Mouse (Mus musculus): ENCODE results near the gene Gm9513. TPM values are rescaled to one million over a fixed set of nuclear protein-coding genes. Genes with fewer than 3 reads are reported as not detected.

The Gm9513 gene
- total RNA-seq (2021): not detected

DNA sequence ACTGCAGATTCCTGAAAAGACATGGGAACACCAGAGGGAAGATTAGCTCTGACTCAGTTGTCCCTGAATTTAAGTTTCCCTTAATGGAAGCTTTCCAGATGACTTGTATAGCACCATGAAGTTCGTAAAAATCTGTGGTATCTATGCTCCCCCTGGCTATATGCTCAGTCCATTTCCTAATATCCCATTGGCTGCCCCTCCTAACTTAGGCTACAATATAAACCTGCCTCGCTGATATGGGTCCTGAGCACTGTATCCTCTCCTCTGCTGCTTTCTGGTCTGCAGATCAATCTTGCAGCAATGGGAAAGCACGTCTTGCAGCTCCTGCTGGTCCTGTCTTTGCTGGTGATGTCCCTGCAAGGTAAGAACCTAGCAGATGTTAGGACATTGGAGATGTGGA, at the start of gene Gm9513:
Gene Gm9513 (plus strand): TSS at position 301 of the 400 bp plus-strand sequence.
- intact Hi-C loops (cut with DNase I): no loop called here
- DNase-seq (ENCODE audit: low spot score in 2 of 2): no peak

DNA sequence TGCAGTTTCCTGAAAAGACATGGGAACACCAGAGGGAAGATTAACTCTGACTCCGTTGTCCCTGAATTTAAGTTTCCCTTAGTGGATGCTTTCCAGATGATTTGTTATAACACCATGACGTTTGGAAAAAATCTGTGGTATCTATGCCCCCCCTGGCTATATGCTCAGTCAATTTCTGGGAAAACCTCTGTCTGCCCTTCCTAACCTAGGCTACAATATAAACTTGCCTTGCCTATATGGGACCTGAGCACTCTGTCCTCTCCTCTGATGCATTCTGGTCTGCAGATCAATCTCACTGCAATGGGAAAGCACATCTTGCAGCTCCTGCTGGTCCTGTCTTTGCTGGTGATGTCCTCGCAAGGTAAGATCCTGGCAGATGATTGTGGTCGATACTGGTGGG, 43.9 kb upstream of the Gm9513 start, which contains the start of gene Gm7257:
Gene Gm7257 (plus strand): TSS at position 301 of the 400 bp plus-strand sequence.
- intact Hi-C loops (cut with DNase I): no loop called here
- DNase-seq (ENCODE audit: low spot score in 2 of 2): no peak

DNA sequence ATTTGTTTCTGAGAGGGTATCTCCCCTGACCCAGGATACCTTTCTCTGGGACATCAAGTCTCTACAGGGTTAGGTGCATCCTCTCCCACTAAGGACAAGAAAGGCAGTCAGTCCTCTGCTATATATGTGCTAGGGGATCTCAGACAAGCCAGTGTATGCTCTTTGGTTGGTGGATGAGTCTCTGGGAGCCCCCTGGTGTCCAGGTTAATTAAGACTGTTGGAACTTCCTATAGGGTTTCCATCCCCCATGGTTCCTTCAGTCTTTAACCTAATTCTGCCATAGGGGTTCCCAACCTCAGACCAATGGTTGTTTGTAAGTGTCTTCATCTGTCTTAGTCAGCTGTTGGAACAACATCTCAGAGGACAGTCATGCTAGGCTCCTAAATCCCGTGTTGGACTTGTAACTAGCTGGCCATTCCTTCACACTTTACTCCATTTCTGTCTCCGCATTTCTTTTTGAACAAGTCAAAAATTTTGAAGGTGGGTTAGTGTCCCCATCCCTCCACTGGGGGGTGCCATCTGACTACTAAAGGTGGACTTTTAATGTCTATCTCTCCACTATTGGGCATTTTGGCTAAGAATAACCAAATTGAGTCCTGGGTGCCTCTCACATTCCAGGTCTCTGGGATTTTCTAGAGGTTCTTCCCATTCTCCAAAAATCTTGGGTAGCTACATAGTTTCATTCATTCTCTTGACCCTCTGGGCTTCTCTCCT, 40.2 kb upstream of the Gm9513 start:
- intact Hi-C loops (cut with DNase I): no loop called here
- DNase-seq (ENCODE audit: low spot score in 2 of 2): no peak

DNA sequence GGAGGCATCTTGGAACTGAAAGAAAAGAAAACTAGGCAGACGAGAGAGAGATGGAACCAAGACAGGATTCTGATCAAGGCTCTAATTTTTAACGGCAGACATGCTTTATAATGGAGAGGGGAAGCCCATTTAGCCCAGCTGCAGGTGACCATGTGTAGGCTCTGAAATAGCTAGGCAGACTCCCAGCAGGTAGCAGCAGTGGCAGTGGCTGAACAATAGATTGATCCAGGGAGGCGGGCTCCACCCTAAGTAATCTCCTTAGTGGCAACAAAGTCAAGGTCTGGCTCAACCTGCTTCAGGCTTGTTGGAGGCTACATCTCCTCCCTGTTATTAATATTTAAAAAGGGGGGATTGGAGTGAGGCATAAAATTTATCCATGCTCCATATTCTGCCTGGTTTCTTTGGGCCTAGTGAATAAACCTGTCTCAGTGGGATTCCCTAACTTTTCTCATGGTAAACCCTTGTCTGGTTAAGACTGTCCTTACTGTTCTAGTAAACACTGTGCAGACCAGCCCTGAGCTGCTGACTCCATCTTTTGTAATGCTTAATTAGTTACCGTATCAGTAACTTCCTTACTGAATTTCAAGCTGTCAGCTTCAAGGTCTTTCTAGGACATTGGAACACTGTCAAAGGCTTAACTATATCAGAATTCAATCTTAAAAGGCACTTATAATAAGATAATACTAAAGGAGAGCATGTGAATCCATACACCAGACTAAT, 19.2 kb downstream of the Gm9513 start:
- DNase-seq (ENCODE audit: low spot score in 2 of 2): no peak
- intact Hi-C loops (cut with DNase I): no loop called here

DNA sequence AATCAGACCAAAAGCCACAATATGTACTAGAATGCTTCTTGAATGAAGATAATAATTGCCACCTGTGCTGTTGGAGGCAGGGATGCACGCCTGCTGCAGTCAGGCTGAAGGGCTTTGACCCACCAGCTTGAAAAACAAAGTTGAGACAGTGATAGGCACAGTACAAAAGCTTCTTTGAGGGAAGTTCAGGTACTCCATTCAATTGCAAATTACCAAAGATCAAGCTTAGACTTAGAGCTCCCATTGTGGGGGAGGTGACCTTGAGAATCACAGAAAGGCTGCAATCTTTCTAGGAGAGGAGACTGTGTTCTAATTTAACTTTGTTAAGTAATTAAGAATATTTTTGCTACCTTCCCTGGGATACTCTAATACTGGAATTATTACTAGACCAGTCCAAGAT, 20.4 kb downstream of the Gm9513 start:
- no peak for DNase-seq (ENCODE audit: low spot score in 2 of 2)
- intact Hi-C loops (cut with DNase I): no loop called here

DNA sequence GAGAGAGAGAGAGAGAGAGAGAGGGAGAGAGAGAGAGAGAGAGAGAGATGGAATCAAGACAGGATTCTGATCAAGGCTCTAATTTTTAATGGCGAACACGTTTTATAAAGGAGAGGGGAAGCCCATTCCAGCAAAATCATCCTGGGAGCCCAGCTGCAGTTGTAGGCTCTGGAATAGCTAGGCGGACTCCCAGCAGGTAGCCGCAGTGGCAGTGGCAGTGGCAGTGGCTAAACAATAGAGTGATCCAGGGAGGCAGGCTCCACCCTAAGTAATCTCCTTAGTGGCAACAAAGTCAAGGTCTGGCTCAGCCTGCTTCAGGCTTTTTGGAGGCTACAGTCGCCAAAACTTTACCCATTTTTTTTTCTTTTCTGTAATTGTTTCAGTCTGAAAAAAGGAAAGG, 28.8 kb downstream of the Gm9513 start:
- intact Hi-C loops (cut with DNase I): no loop called here
- no peak for DNase-seq (ENCODE audit: low spot score in 2 of 2)

Other genes with a start within 250 kb of the Gm9513 start
- not detected for gene Gm7257, start 43.8 kb upstream of the Gm9513 start, total RNA-seq (2021)
- gene Gm5615, start 66.3 kb downstream of the Gm9513 start, total RNA-seq (2021): not detected
- not detected for gene Gm17689, start 107.0 kb downstream of the Gm9513 start, total RNA-seq (2021)
- not detected for gene A630095E13Rik, start 167.7 kb downstream of the Gm9513 start, total RNA-seq (2021)
- gene Acrv1, start 217.6 kb downstream of the Gm9513 start, total RNA-seq (2021): not detected